Mouse (Mus musculus) hindbrain, embryonic 14.5 days (tissue): ENCODE measurements around the gene Pcgf5. TPM values are rescaled to one million over a fixed set of nuclear protein-coding genes. Genes with fewer than 3 reads are reported as not detected.

Source experiments
- ATAC-seq: fragments of 200-750 bp; cut with Nextera tagmentation; 2 replicates; pipeline ENCODE4 v1.8.0; 2017; ENCODE audit warnings: moderate number of reproducible peaks, mild to moderate bottlenecking, moderate TSS enrichment, moderate library complexity; ENCODE audit not compliant: low FRiP score
- DNase-seq: peaks from one replicate; pipeline ENCODE4 v3.0.0-alpha.2; 2015; ENCODE audit warnings: low spot score
- H3K27ac ChIP-seq: fragments of 300-500 bp; sonication (generic); 2 replicates; pipeline ENCODE4 v1.5.1; 2014; ENCODE audit warnings: mild to moderate bottlenecking, moderate library complexity
- H3K27me3 ChIP-seq: fragments of 300-500 bp; sonication (generic); 2 replicates; pipeline ENCODE4 v1.6.1; 2014; ENCODE audit warnings: mild to moderate bottlenecking, low read length, mixed read lengths; ENCODE audit not compliant: control insufficient read depth, insufficient read depth
- H3K36me3 ChIP-seq: fragments of 300-500 bp; sonication (generic); replicated peaks from 2 replicates; pipeline ENCODE4 v1.6.1; 2014; ENCODE audit not compliant: control insufficient read depth, insufficient read depth
- H3K4me1 ChIP-seq: fragments of 300-500 bp; sonication (generic); replicated peaks from 2 replicates; pipeline ENCODE4 v1.6.1; 2014; ENCODE audit warnings: antibody characterized with exemption, low read length, mixed read lengths; ENCODE audit not compliant: control insufficient read depth, insufficient read depth
- H3K4me2 ChIP-seq: fragments of 300-500 bp; sonication (generic); replicated peaks from 2 replicates; pipeline ENCODE4 v1.6.1; 2014; ENCODE audit warnings: mild to moderate bottlenecking, moderate library complexity
- H3K4me3 ChIP-seq: fragments of 300-500 bp; sonication (generic); replicated peaks from 2 replicates; pipeline ENCODE4 v1.5.1; 2014; ENCODE audit warnings: mild to moderate bottlenecking, low read length
- H3K9ac ChIP-seq: fragments of 300-500 bp; sonication (generic); 2 replicates; pipeline ENCODE4 v1.6.1; 2014
- H3K9me3 ChIP-seq: fragments of 300-500 bp; sonication (generic); 2 replicates; pipeline ENCODE4 v1.6.1; 2016; ENCODE audit warnings: low read length; ENCODE audit not compliant: control insufficient read depth
- WGBS: fragments of 180-500 bp; shearing (Covaris S2); extraction: QIAGEN DNeasy Blood & Tissue Kit; methylation state at CpG from one replicate; pipeline ENCODE4 v1.1.7; 2014; 5-methylcytosine and 5-hydroxymethylcytosine counted together
- polyA plus RNA-seq: library from polyadenylated mRNA; unstranded; fragments of >200 nt; fragmentation: Nextera tagmentation; extraction: Ambion mirVana; gene quantifications from 2 replicates; pipeline ENCODE4 v1.2.1, GENCODE M21; 2014

Gene Pcgf5
- polyA plus RNA-seq, 1 experiment from 2014 or later, result 7.6 TPM

- peaks cover 49% of the 10 kb centered on the region for H3K27me3 ChIP-seq
- H3K4me2 ChIP-seq, result peak overlapping the region; percentile 96
- H3K36me3 ChIP-seq, result no peaks in the 10 kb centered on the region
- 0% methylated on average over 67 of the region's 85 CpGs for WGBS
- peak overlapping the region; percentile 64 for H3K9ac ChIP-seq
- no peaks in the 10 kb centered on the region for H3K9me3 ChIP-seq
- ATAC-seq (peak; percentile 78), DNase-seq (peak; percentile 44)
- peak overlapping the region; percentile 87 for H3K4me3 ChIP-seq
- no peak overlapping the region for H3K27ac ChIP-seq
- peaks cover 6% of the 10 kb centered on the region for H3K4me1 ChIP-seq
Observed at GRCm38 (mm10) chr19:36348801-36349486, 835 bp downstream of the Pcgf5 start.

- WGBS, result 4% methylated on average over 13 of the region's 15 CpGs
- no peaks in the 10 kb centered on the region for H3K9me3 ChIP-seq
- no peak for DNase-seq
- peak overlapping the region; percentile 64 for H3K9ac ChIP-seq
- peak overlapping the region; percentile 87 for H3K4me3 ChIP-seq
- peaks cover 49% of the 10 kb centered on the region for H3K27me3 ChIP-seq
- H3K4me1 ChIP-seq, result peaks cover 6% of the 10 kb centered on the region
- no peaks in the 10 kb centered on the region for H3K36me3 ChIP-seq
- peak; percentile 36; the same call in 1 of the 2 replicates for ATAC-seq
- H3K4me2 ChIP-seq, result peak overlapping the region; percentile 96
- H3K27ac ChIP-seq, result no peak overlapping the region
Observed at GRCm38 (mm10) chr19:36349487-36349955, 1.4 kb downstream of the Pcgf5 start.

- Histone ChIP-seq H3K4me3 (no peak overlapping the region), H3K27ac (no peak overlapping the region), H3K27me3 (peaks cover 49% of the 10 kb centered on the region), H3K36me3 (no peaks in the 10 kb centered on the region), H3K9ac (no peak overlapping the region), H3K9me3 (no peaks in the 10 kb centered on the region), H3K4me1 (peaks cover 6% of the 10 kb centered on the region), H3K4me2 (no peak overlapping the region; the same call in 1 of the 2 replicates)
- ATAC-seq (no peak), DNase-seq (no peak)
- WGBS, result 70% methylated on average over 11 of the region's 11 CpGs
Observed at GRCm38 (mm10) chr19:36350181-36350580, 2.1 kb downstream of the Pcgf5 start.

GRCm38 (mm10) chr19:36350870-36351269, 2.8 kb downstream of the Pcgf5 start:
- Histone ChIP-seq H3K4me3 (no peak overlapping the region), H3K27ac (no peak overlapping the region), H3K9me3 (no peaks in the 10 kb centered on the region), H3K9ac (no peak overlapping the region), H3K4me1 (peaks cover 6% of the 10 kb centered on the region), H3K27me3 (peaks cover 48% of the 10 kb centered on the region), H3K36me3 (no peaks in the 10 kb centered on the region), H3K4me2 (no peak overlapping the region)
- WGBS, result 95% methylated on average over 9 of the region's 9 CpGs
- ATAC-seq, result no peak
- DNase-seq, result no peak

- no peaks in the 10 kb centered on the region for H3K4me1 ChIP-seq
- H3K9me3 ChIP-seq, result no peaks in the 10 kb centered on the region
- H3K4me2 ChIP-seq, result no peak overlapping the region
- WGBS, result 92% methylated on average over 5 of the region's 5 CpGs
- ATAC-seq (no peak), DNase-seq (no peak)
- no peak overlapping the region for H3K4me3 ChIP-seq
- H3K36me3 ChIP-seq, result no peaks in the 10 kb centered on the region
- H3K27ac ChIP-seq, result no peak overlapping the region
- H3K9ac ChIP-seq, result no peak overlapping the region
- no peaks in the 10 kb centered on the region for H3K27me3 ChIP-seq
Observed at GRCm38 (mm10) chr19:36362541-36362940, 14.4 kb downstream of the Pcgf5 start.

GRCm38 (mm10) chr19:36364757-36365156, 16.6 kb downstream of the Pcgf5 start:
- 91% methylated on average over 8 of the region's 8 CpGs for WGBS
- Histone ChIP-seq H3K9me3 (no peaks in the 10 kb centered on the region), H3K27me3 (no peaks in the 10 kb centered on the region), H3K27ac (no peak overlapping the region), H3K9ac (no peak overlapping the region), H3K4me2 (no peak overlapping the region), H3K4me3 (no peak overlapping the region), H3K4me1 (no peaks in the 10 kb centered on the region), H3K36me3 (no peaks in the 10 kb centered on the region)
- DNase-seq, result no peak
- no peak for ATAC-seq

GRCm38 (mm10) chr19:36371478-36371877, 23.4 kb downstream of the Pcgf5 start:
- no peaks in the 10 kb centered on the region; the same call in 1 of the 2 replicates for H3K27me3 ChIP-seq
- H3K36me3 ChIP-seq, result no peaks in the 10 kb centered on the region
- 92% methylated on average over 10 of the region's 10 CpGs for WGBS
- DNase-seq (no peak), ATAC-seq (no peak)
- H3K4me1 ChIP-seq, result no peaks in the 10 kb centered on the region
- H3K4me2 ChIP-seq, result no peak overlapping the region
- no peaks in the 10 kb centered on the region for H3K9me3 ChIP-seq
- H3K4me3 ChIP-seq, result no peak overlapping the region
- no peak overlapping the region for H3K27ac ChIP-seq
- no peak overlapping the region for H3K9ac ChIP-seq

- Histone ChIP-seq H3K9ac (no peak overlapping the region), H3K36me3 (no peaks in the 10 kb centered on the region), H3K27me3 (no peaks in the 10 kb centered on the region; the same call in 1 of the 2 replicates), H3K4me3 (no peak overlapping the region), H3K9me3 (no peaks in the 10 kb centered on the region), H3K4me1 (no peaks in the 10 kb centered on the region), H3K4me2 (no peak overlapping the region), H3K27ac (no peak overlapping the region)
- ATAC-seq (no peak), DNase-seq (no peak)
- 15% methylated on average over 6 of the region's 6 CpGs for WGBS
Observed at GRCm38 (mm10) chr19:36373056-36373621, 25.0 kb downstream of the Pcgf5 start.

GRCm38 (mm10) chr19:36375200-36375783, 27.2 kb downstream of the Pcgf5 start:
- Histone ChIP-seq H3K27me3 (no peaks in the 10 kb centered on the region; the same call in 1 of the 2 replicates), H3K9ac (no peak overlapping the region), H3K4me3 (no peak overlapping the region), H3K4me1 (no peaks in the 10 kb centered on the region), H3K27ac (no peak overlapping the region), H3K9me3 (no peaks in the 10 kb centered on the region), H3K36me3 (no peaks in the 10 kb centered on the region), H3K4me2 (no peak overlapping the region)
- no peak for ATAC-seq
- 84% methylated on average over 11 of the region's 11 CpGs for whole genome bisulfite sequencing
- DNase-seq, result no peak
